19 mouse cellular contexts compared by ENCODE assay signal in the genomic region with DNA sequence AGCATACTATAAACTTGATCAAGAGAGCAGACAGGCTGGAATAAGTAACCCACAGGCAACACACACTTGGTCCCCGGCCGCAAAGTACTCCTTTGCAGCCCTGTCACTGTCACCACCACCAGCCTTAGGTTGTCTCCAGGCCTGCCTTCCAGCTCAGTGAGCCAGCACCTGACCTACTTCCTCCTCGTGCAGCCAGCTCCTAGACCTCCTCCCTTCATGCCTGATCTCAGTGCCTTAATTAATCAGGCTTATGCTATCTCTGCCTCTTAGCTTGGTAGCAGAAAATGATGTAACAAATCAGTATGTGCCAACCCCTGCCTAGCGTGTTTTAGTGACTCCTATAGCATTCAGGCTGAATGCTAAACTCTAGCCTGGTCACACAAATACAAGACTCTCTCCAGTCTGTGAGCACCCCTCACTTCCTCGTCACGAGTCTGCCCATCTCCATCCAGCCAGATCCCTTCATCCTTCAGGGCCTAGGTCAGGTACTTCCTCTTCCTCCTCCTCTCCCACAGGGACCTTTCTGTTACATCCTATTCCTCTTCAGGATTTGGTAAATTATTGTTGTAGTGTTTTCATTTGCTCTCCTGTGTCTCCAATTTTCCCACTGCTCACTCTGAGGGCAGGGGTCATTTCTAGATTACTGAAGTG. TPM values are rescaled to one million over a fixed set of nuclear protein-coding genes. Genes with fewer than 3 reads are reported as not detected.
"Had no signal": no experiment of that assay in that cellular context is flagged by ENCODE, and none has a peak within 500 bp of the region (broad histone marks: within the 10 kb centered on the region; RNA-seq: fewer than 3 reads in every experiment).

No protein-coding gene starts in this region.

- H3K4me3 ChIP-seq: layer of hippocampus, adult 2 months; limb, embryonic 12.5 days; lung, embryonic 15.5 days; midbrain, embryonic 12.5 days; myocyte; neural tube, embryonic 15.5 days had no signal

- H3K4me2 ChIP-seq: limb, embryonic 12.5 days; lung, embryonic 15.5 days; midbrain, embryonic 12.5 days; neural tube, embryonic 15.5 days had no signal

- DNase-seq: kidney, adult 18-20 months; kidney, postnatal 10 days; kidney, postnatal 4 days; lung, postnatal 14 days; right cerebral cortex, postnatal 14 days; thymus, postnatal 4 days had no signal

- H3K9me3 ChIP-seq: limb, embryonic 12.5 days; lung, embryonic 15.5 days; midbrain, embryonic 12.5 days; neural tube, embryonic 15.5 days had no signal

- H3K9ac ChIP-seq: limb, embryonic 12.5 days; lung, embryonic 15.5 days; midbrain, embryonic 12.5 days; neural tube, embryonic 15.5 days had no signal

- H3K27ac ChIP-seq: layer of hippocampus, adult 2 months; limb, embryonic 12.5 days; lung, embryonic 15.5 days; macrophage; midbrain, embryonic 12.5 days; neural tube, embryonic 15.5 days had no signal

- H3K27me3 ChIP-seq: limb, embryonic 12.5 days; lung, embryonic 15.5 days; midbrain, embryonic 12.5 days; neural tube, embryonic 15.5 days had no signal

RNA-seq across cellular contexts. Expression of gene Msmp, which starts 12.8 kb away (rescaled TPM):
- total RNA-seq: layer of hippocampus, adult 2 months; layer of hippocampus, postnatal 10 days; left cerebral cortex, postnatal 36 days; liver, adult 2 months; megakaryocyte-erythroid progenitor cell, adult 5-6 weeks; midbrain, postnatal 0 days had no signal
- polyA plus RNA-seq: liver, adult 2 months; liver, embryonic 16.5 days; macrophage; myocyte had no signal
